In genomic region chr6:52273656-52274280, GRCm38 (mm10) we compare ENCODE assay signal across 24 mouse cellular contexts. TPM values are rescaled to one million over a fixed set of nuclear protein-coding genes. Genes with fewer than 3 reads are reported as not detected.
DNase-seq lines count a peak whose midpoint lies in the region; ATAC-seq lines count a peak whose summit lies in the region.
"Had no signal": no experiment of that assay in that cellular context is flagged by ENCODE, and none has a peak within 500 bp of the region (broad histone marks: within the 10 kb centered on the region; RNA-seq: fewer than 3 reads in every experiment).

No protein-coding gene starts in this region.

- H3K4me3 ChIP-seq in heart, embryonic 12.5 days, result peak overlapping the region; percentile 18
- H3K4me3 ChIP-seq in megakaryocyte, embryonic 14.5 days (replicated peaks), result peak overlapping the region; percentile 11
- peak overlapping the region; percentile 16 for H3K4me3 ChIP-seq in limb, embryonic 15.5 days
- H3K4me3 ChIP-seq: embryonic facial prominence, embryonic 13.5 days had no signal

- no peaks in the 10 kb centered on the region for H3K9me3 ChIP-seq in heart, embryonic 12.5 days (replicated peaks)
- H3K9me3 ChIP-seq in megakaryocyte, embryonic 14.5 days, result no peaks in the 10 kb centered on the region
- no peaks in the 10 kb centered on the region for H3K9me3 ChIP-seq in limb, embryonic 15.5 days
- H3K9me3 ChIP-seq: embryonic facial prominence, embryonic 13.5 days had no signal

- ATAC-seq in heart, embryonic 12.5 days (ENCODE audit: insufficient number of reproducible peaks, low FRiP score), result no peak
- ATAC-seq in megakaryocyte, adult 5-6 weeks (ENCODE audit: poor library complexity, severe bottlenecking), result no peak
- ATAC-seq in limb, embryonic 15.5 days (ENCODE audit: insufficient number of reproducible peaks, low FRiP score, low TSS enrichment, low read depth), result no peak
- ATAC-seq: forebrain, embryonic 14.5 days; lung, postnatal 0 days; Patski had no signal

- H3K36me3 ChIP-seq in heart, embryonic 12.5 days, result no peaks in the 10 kb centered on the region
- no peaks in the 10 kb centered on the region for H3K36me3 ChIP-seq in megakaryocyte, embryonic 14.5 days (replicated peaks; ENCODE audit: low read length)
- no peaks in the 10 kb centered on the region for H3K36me3 ChIP-seq in limb, embryonic 15.5 days
- H3K36me3 ChIP-seq: embryonic facial prominence, embryonic 13.5 days had no signal

- 2% methylated on average over 22 of the region's 22 CpGs for WGBS in heart, embryonic 12.5 days
- 33% methylated on average over 22 of the region's 22 CpGs for WGBS in limb, embryonic 15.5 days

- no peak overlapping the region for H3K9ac ChIP-seq in heart, embryonic 12.5 days
- H3K9ac ChIP-seq in limb, embryonic 15.5 days, result no peak overlapping the region
- H3K9ac ChIP-seq: embryonic facial prominence, embryonic 13.5 days; hindbrain, embryonic 14.5 days had no signal

- no peak overlapping the region for H3K27ac ChIP-seq in heart, embryonic 12.5 days (ENCODE audit: poor library complexity, severe bottlenecking)
- H3K27ac ChIP-seq in limb, embryonic 15.5 days, result no peak overlapping the region
- H3K27ac ChIP-seq: embryonic facial prominence, embryonic 13.5 days; hindbrain, embryonic 14.5 days had no signal

- peaks cover 15% of the 10 kb centered on the region for H3K4me1 ChIP-seq in heart, embryonic 12.5 days (replicated peaks)
- peaks cover 15% of the 10 kb centered on the region for H3K4me1 ChIP-seq in megakaryocyte, embryonic 14.5 days
- peaks cover 17% of the 10 kb centered on the region for H3K4me1 ChIP-seq in limb, embryonic 15.5 days

- no peak for DNase-seq in heart, postnatal 25 days (ENCODE audit: low spot score)
- DNase-seq in embryo, embryonic 11 days, result peak; percentile 28
- DNase-seq in spleen, adult 12 weeks (ENCODE audit: low spot score), result no peak
- DNase-seq in right cerebral cortex, postnatal 25 days, result no peak
- DNase-seq: cerebellum, adult 9-10 months; gastrocnemius, postnatal 14 days; right cerebral cortex, postnatal 4 days; thymus, postnatal 36 days had no signal

- peaks cover 89% of the 10 kb centered on the region for H3K27me3 ChIP-seq in heart, embryonic 12.5 days (replicated peaks)
- peaks cover 93% of the 10 kb centered on the region for H3K27me3 ChIP-seq in megakaryocyte, embryonic 14.5 days (replicated peaks)
- peaks cover 83% of the 10 kb centered on the region for H3K27me3 ChIP-seq in limb, embryonic 15.5 days
- H3K27me3 ChIP-seq: Patski had no signal

- intact Hi-C loops in heart, postnatal 25 days (cut with DNase I), result loop anchor here (5.0 kb wide), 2 partner anchors 564 to 644 kb away; no protein-coding TSS in a partner anchor

- H3K4me2 ChIP-seq in heart, embryonic 12.5 days, result peak overlapping the region; percentile 35
- peak overlapping the region; percentile 30 for H3K4me2 ChIP-seq in limb, embryonic 15.5 days
- H3K4me2 ChIP-seq: embryonic facial prominence, embryonic 13.5 days; hindbrain, embryonic 14.5 days had no signal

RNA-seq across cellular contexts. Expression of gene Hoxa13, which starts 13.1 kb away (rescaled TPM):
- 0.10 TPM in 1 of 2 replicates, not detected in the other for polyA plus RNA-seq in heart, embryonic 12.5 days (2016; fragmentation: Nextera tagmentation; extraction: Ambion mirVana)
- not detected for total RNA-seq in heart, postnatal 25 days (2021)
- polyA plus RNA-seq in megakaryocyte, embryonic 14.5 days (2012; ENCODE audit: insufficient read depth, low replicate concordance), result not detected in 2 replicates
- not detected in 2 replicates for total RNA-seq in megakaryocyte, adult 5-6 weeks (2015)
- total RNA-seq in megakaryocyte, adult 5-6 weeks (2017), result not detected in 2 replicates
- polyA plus RNA-seq in limb, embryonic 15.5 days (2015; fragmentation: Nextera tagmentation; extraction: Ambion mirVana), result 11.0 and 17.4 TPM in 2 replicates
- total RNA-seq: adrenal gland, adult 18-20 months; layer of hippocampus, postnatal 25 days; liver, adult 2 months; monocyte, adult 5-6 weeks had no signal
- polyA plus RNA-seq: brain, embryonic 14.5 days; embryonic facial prominence, embryonic 13.5 days; forebrain, embryonic 14.5 days; hindbrain, embryonic 14.5 days; liver, adult 2 months; lung, postnatal 0 days; stomach, embryonic 14.5 days had no signal

RNA-seq across cellular contexts. Expression of gene Hoxa11, which starts 28.2 kb away (rescaled TPM):
- 0.09 TPM in 1 of 2 replicates, not detected in the other for polyA plus RNA-seq in heart, embryonic 12.5 days (2016; fragmentation: Nextera tagmentation; extraction: Ambion mirVana)
- not detected for total RNA-seq in heart, postnatal 25 days (2021)
- polyA plus RNA-seq in megakaryocyte, embryonic 14.5 days (2012; ENCODE audit: insufficient read depth, low replicate concordance), result not detected in 2 replicates
- total RNA-seq in megakaryocyte, adult 5-6 weeks (2015), result not detected in 2 replicates
- not detected in 2 replicates for total RNA-seq in megakaryocyte, adult 5-6 weeks (2017)
- polyA plus RNA-seq in limb, embryonic 15.5 days (2015; fragmentation: Nextera tagmentation; extraction: Ambion mirVana), result 23.3 and 33.4 TPM in 2 replicates
- total RNA-seq: adrenal gland, adult 18-20 months; layer of hippocampus, postnatal 25 days; liver, adult 2 months; monocyte, adult 5-6 weeks had no signal
- polyA plus RNA-seq: brain, embryonic 14.5 days; embryonic facial prominence, embryonic 13.5 days; forebrain, embryonic 14.5 days; hindbrain, embryonic 14.5 days; liver, adult 2 months; lung, postnatal 0 days; stomach, embryonic 14.5 days had no signal

RNA-seq across cellular contexts. Expression of gene Hoxa10, which starts 33.1 kb away (rescaled TPM):
- 0.31 and 0.60 TPM in 2 replicates for polyA plus RNA-seq in heart, embryonic 12.5 days (2016; fragmentation: Nextera tagmentation; extraction: Ambion mirVana)
- not detected for total RNA-seq in heart, postnatal 25 days (2021)
- polyA plus RNA-seq in megakaryocyte, embryonic 14.5 days (2012; ENCODE audit: insufficient read depth, low replicate concordance), result 0.10 TPM in 1 of 2 replicates, not detected in the other
- total RNA-seq in megakaryocyte, adult 5-6 weeks (2015), result 0.07 TPM in 1 of 2 replicates, not detected in the other
- total RNA-seq in megakaryocyte, adult 5-6 weeks (2017), result 0.11 TPM in 1 of 2 replicates, not detected in the other
- 86.8 and 108 TPM in 2 replicates for polyA plus RNA-seq in limb, embryonic 15.5 days (2015; fragmentation: Nextera tagmentation; extraction: Ambion mirVana)
- total RNA-seq: layer of hippocampus, postnatal 25 days; liver, adult 2 months; monocyte, adult 5-6 weeks had no signal
- polyA plus RNA-seq: forebrain, embryonic 14.5 days; liver, adult 2 months; lung, postnatal 0 days; stomach, embryonic 14.5 days had no signal

RNA-seq across cellular contexts. Expression of gene Evx1, which starts 39.5 kb away (rescaled TPM):
- polyA plus RNA-seq in heart, embryonic 12.5 days (2016; fragmentation: Nextera tagmentation; extraction: Ambion mirVana), result not detected in 2 replicates
- not detected for total RNA-seq in heart, postnatal 25 days (2021)
- polyA plus RNA-seq in megakaryocyte, embryonic 14.5 days (2012; ENCODE audit: insufficient read depth, low replicate concordance), result not detected in 2 replicates
- total RNA-seq in megakaryocyte, adult 5-6 weeks (2015), result not detected in 2 replicates
- not detected in 2 replicates for total RNA-seq in megakaryocyte, adult 5-6 weeks (2017)
- polyA plus RNA-seq in limb, embryonic 15.5 days (2015; fragmentation: Nextera tagmentation; extraction: Ambion mirVana), result 0.19 and 0.59 TPM in 2 replicates
- total RNA-seq: adrenal gland, adult 18-20 months; gastrocnemius, postnatal 14 days; layer of hippocampus, postnatal 25 days; liver, adult 2 months; monocyte, adult 5-6 weeks had no signal
- polyA plus RNA-seq: embryonic facial prominence, embryonic 13.5 days; forebrain, embryonic 14.5 days; kidney, embryonic 16.5 days; liver, adult 2 months; lung, postnatal 0 days; Patski had no signal

RNA-seq across cellular contexts. Expression of gene Hoxa9, which starts 42.9 kb away (rescaled TPM):
- 0.48 and 0.54 TPM in 2 replicates for polyA plus RNA-seq in heart, embryonic 12.5 days (2016; fragmentation: Nextera tagmentation; extraction: Ambion mirVana)
- total RNA-seq in heart, postnatal 25 days (2021), result not detected
- 3.8 TPM in 1 of 2 replicates, not detected in the other for polyA plus RNA-seq in megakaryocyte, embryonic 14.5 days (2012; ENCODE audit: insufficient read depth, low replicate concordance)
- 0.36 and 1.2 TPM in 2 replicates for total RNA-seq in megakaryocyte, adult 5-6 weeks (2015)
- 1.5 and 2.0 TPM in 2 replicates for total RNA-seq in megakaryocyte, adult 5-6 weeks (2017)
- polyA plus RNA-seq in limb, embryonic 15.5 days (2015; fragmentation: Nextera tagmentation; extraction: Ambion mirVana), result 30.8 and 34.0 TPM in 2 replicates
- total RNA-seq: layer of hippocampus, postnatal 25 days; liver, adult 2 months; monocyte, adult 5-6 weeks had no signal
- polyA plus RNA-seq: brain, embryonic 14.5 days; embryonic facial prominence, embryonic 13.5 days; forebrain, embryonic 14.5 days had no signal

Comparison
In these comparisons a context has a peak if more than half of its experiments do, and no peak if none do; other contexts are left out.
1. RNA of gene Hoxa13, which starts 13.1 kb away (polyA plus RNA-seq): 11.0 to 17.4 TPM in limb, embryonic 15.5 days; 0.10 TPM in heart, embryonic 12.5 days and not detected in megakaryocyte, embryonic 14.5 days; every median in the first group is over 10 times any median in the second.
2. RNA of gene Hoxa11, which starts 28.2 kb away (polyA plus RNA-seq): 23.3 to 33.4 TPM in limb, embryonic 15.5 days; 0.09 TPM in heart, embryonic 12.5 days and not detected in megakaryocyte, embryonic 14.5 days; every median in the first group is over 10 times any median in the second.
3. RNA of gene Hoxa10, which starts 33.1 kb away (polyA plus RNA-seq): 86.8 to 108 TPM in limb, embryonic 15.5 days; 0.31 to 0.60 TPM in heart, embryonic 12.5 days and 0.10 TPM in megakaryocyte, embryonic 14.5 days; every median in the first group is over 10 times any median in the second.
4. Peak in every context shown above with its lines, with median percentiles within 50 percentile points of each other: H3K4me3 ChIP-seq.